Mouse (Mus musculus) urinary bladder, postnatal 14 days (tissue): ENCODE measurements at regions not wholly inside any gene's neighbourhood (a gene's known extent, or its start where the extent isn't known, plus 50 kb on each side); places are given as distances from the start of the nearest gene placed in this dataset.

Source experiments
- DNase-seq: peaks from one replicate; pipeline ENCODE4 v3.0.0; 2021; ENCODE audit warnings: low spot score

DNA sequence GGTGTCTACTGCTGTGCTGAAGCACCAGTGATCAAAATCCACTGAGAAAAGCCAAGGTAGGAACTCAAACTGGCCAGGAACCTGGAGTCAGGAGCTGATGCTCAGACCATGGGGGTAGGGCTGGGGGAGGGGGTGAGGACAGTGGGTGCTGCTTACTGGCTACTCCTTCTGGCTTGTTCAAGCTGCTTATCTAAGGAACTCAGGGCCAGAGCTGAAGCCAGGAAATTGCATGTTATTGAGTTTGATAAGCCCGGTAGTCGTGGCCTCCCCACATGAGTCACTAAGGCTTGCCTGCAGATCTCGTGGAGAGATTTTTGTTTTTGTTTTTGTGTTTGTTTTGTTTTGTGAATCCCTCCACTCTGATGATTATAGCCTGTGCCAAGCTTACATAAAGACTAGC is 65.9 kb downstream of the Tmem215 start:
- no peak for DNase-seq

DNA sequence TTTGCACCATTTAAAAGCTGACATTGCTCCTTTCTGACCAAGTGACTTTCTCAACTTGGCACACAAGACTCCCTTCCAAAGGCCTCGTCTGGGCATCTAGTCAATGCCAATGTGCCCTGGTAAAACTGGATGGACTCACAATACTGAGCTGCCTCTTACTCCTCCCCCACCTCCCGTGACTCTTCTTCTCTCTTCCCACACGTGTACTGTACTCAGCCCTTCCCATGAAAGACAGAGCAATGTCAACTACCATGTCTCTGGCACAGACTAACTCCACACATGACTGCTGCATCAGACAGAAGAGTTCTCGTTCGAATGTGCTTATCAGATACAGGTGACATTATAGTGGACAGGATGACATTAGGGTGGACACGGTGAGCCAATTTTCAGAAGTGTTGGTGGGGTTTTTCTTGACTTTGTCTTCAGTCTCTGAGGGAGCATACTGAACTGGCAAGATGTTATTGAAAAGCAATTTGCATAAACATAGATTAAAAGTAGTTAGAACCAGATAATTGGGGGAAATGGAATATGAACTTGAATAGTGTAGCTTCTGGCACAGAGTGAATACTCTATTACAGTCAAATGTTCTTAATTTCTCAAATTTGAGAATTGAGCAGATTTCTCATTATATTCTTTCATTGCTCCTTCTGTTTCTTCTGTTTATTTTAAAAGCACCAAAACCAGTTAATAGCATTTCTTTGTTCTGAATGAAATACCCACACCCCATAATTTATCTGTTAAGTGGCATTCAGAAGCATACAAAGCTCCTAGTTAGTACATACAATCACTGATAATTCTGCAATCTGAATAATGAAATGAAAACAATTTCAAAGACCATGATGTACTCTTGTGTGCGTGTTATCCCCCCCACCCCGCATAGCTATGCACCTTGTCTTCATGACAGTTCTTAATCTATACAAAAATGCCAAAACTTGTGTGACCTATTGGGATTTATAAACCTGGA is 71.4 kb downstream of the Tmem215 start:
- no peak for DNase-seq

DNA sequence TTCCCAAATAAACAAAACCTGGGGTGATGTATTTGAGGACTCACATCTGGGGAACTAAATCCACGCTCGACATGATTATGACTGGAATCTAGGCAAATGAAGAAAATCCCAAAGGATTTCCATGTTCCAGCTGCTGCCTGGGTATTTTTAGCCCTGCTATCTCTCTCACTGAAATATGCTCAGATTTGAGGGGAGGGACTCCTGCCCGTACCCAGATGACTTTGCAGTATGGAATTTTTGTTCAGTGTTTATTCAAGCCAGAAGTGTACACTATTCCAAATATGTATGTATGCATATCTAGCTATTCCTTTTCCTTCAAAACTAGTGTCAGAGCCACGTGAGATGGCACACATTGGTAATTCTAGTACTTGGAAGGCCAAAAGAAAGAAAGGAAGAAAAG is 72.1 kb downstream of the Tmem215 start:
- no peak for DNase-seq

DNA sequence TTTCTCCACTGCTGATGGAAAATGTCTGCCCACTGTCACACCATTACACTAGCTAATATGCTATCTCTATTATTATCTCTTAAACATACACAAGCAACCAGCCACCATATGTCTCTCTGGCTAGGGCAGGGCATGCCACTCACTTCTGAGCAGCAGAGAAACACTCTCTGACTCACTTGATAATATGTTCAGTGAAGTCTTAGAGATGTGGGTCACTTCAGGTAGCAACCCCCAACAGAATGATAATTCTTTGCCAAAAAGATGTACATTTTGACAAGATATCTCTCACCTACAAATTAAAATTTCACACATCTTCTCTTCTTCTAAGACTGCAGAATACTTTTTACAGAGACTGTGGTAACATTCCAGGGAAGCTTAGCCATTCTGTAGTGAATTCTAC is 72.8 kb downstream of the Tmem215 start:
- no peak for DNase-seq

DNA sequence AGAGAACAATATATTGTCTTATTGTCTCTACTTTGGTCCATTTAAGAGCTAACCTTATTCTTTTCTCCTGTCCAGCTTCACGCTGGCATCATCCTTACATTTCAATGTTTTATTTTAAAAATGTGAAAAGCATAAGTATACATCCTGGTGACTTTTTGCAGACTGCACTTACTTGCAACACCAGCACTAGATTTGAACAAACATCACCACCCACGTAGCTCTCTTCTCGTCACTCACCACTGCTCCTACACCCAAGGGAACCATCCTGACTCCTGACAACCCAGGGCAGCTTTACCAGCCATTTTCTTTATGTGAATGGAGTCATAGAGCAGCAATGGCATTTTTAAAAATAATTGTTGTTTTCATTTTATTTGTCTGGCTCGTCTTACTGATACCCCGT is 73.7 kb downstream of the Tmem215 start:
- no peak for DNase-seq

DNA sequence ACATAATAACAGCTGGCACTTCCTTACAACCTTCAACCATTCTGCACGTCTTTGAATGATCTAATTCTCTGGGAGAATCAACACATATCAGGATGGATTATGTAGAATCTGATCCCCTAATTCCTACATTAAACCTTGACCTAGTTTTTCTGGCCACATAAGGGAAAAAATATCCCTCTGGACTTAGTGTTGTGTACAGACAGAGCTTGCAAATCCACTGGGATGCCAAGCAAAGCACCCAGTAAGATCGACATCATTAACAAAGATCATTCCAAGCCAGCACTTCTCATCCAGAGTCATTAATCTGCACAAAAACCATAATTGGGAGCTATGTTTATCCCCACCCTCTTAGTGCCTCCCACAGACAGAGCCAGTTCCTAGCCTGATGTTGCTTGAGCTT is 87.8 kb downstream of the Tmem215 start:
- no peak for DNase-seq

DNA sequence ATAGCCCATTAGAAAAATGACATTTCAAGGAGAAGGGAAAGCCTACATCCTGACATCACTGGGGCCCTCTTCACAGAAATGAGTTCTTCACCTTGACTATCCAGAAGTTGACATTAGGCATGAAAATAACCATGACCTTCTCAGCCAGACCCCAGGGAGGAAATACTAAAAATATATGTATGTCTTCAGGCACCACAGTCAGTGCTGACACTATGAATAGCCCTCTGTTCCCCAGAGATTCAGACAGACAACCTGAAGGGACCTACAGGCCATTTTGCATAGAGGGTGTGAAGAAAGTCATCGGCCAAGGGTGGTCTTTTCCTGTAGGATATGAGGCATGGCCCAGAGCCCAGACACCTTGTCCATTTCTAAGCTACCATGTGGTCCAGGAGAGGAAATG is 101.3 kb downstream of the Tmem215 start:
- DNase-seq, result no peak

DNA sequence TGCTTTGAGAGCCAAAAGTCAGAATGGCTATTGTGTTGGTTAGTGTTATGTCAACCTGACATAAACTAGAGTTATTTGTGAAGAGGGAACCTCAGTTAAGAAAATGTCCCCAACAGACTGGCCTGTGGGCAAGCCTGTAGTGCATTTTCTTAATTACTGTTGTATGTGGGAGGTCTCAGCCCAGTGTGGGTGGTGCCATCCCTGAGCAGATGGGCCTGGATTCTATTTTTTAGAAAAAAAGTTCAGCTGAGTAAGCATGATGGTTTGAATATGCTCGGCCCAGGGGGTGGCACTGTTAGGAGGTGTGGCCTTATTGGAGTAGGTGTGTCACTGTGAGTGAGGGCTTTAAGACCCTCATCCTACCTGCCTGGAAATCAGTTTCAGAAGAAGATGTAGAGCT is 104.0 kb downstream of the Tmem215 start:
- no peak for DNase-seq

DNA sequence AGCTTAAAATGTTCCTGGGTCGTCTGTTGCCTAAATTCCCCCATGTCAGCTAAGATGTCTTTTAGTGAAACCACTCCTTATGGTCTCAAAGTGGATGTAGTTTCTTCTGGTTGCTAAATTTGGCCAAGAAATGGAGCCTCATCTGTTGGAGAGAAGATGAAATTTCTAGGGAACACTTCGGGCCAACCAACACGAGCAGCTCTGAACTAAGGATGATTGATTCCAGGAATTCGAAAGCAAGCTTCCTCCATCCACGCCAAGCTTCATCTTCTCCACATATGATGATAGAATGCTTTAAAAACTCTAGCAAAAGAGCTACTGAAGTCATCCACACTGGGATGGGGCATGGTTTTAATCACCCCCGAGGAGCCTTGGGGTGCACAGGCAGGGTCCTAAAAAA is 112.5 kb downstream of the Tmem215 start:
- DNase-seq, result no peak

DNA sequence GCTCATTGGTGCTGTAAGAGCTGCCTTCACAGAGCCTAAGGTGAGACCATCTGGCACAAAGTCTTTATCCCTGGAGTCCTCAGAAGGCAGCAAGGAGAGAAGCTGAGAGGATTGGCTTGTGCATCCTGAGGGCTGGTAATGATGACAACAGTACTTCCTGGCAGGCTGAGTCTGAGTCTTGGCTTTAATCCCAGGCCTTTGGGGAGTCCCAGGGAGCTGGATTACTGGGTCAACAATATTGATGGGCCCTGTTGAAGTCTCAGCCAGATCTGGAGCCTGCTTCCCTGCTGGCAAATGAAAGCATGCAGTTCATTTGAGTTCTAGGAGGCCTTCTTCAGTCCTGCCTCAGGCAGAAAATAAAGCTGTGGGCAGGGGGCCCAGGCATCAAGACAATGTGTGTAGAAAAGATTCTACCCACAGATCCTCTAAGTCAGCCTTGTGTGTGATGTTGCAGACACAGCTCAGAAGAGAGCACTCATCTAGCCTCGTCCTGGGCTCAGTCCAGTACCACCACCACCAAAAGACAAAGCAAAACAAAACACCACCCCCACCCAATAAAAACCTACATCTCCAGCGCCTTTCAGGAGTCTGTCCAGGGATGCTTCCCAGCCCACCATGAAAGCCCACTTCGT is 113.1 kb downstream of the Tmem215 start:
- peak; percentile 39 for DNase-seq

DNA sequence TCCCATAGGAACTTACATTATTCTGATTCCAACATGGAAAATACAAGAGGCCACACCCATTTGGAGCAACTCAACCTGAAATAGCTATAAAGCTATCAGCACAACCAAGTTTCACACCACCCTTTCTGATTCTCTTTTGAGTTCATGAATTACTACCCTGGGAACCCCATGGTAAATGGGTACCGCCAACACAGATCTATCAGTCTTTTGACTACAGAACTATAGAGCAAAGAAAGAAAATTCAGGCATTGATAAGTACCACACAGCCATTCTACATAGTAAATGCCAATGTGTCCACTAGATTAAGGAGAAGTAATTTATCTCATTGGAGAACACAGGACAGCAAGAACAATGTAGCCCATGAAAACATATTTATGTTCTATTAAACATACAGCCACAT is 114.1 kb downstream of the Tmem215 start:
- DNase-seq, result no peak

DNA sequence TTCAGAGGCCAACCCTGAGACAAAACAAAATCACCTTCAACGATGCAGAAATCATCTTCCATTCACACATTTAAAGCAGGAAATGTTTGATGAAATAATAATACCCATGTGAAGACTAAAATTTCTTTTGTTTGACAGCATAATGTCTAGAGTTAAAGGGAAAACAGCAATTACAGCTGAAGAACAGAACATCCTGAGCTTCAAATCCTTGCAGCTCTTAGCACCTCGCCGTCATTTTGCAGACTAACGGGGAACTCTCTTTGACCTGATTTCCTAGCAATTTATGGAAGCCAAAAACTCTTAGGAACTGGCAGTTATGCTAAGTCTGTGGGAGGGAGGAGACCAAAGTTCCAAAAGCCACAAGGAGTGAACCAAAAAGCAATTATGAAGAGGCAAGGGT is 115.3 kb downstream of the Tmem215 start:
- no peak for DNase-seq

DNA sequence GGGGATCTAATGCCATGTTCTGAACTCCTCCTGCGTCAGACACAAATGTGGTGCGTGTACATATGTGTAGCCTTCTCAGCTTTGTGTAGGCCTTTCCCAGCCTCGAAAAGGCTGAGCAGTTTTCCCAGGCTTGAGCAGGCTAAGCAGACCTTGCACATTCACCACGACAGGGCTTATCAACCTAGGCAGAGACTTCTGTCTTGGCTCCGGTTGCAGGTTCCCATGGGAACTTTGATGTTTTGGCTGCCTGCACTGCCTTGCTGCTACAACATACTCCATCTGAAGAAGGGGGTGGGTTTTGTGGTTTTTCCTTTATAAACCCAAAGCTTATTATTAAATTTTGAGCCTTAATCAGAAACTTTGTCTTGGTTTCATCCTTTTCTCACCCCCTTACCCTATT is 109.2 kb downstream of the Aptx start:
- DNase-seq, result no peak

DNA sequence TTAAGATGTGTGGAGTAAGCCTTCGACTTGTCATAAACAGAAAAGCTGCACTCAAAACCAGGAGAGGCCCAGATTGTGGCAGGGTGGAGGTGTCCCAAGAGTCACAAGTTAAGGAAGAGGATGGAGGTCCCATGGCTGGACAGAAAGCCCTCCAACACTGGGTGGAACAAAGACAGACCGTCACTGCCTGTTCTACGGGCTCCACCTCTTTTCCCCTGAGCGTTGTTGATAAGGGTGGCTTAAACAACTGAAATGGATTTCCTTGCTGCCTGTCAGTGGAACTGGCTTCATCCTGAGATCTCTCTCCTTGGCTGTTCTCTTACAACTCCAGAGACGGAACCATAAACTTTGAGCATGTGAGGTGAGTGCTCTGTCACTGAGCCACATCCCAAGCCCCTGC is 78.0 kb downstream of the Aptx start:
- no peak for DNase-seq

DNA sequence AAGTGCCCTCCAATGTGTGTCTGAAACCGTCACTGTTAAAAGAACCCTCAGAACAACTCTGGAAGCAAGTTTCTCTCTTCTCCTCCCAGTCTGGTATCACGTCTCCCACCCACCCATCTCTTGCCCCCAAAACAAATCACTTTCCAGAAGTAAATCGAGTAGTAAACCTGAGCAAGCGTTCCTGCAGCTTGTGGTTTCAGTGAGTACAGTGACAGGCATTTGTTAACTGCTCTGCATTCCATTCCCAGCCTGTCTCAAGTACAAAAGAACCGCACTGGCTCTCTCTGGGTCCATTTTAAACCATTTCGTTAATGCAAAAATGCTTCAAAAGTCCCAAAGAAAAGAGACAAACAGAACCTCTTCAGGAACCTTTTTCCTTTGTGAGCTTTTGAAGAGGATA is 77.1 kb downstream of the Aptx start:
- no peak for DNase-seq
